Mouse (Mus musculus) CD4-positive, CD25-positive, alpha-beta regulatory T cell, adult 9 weeks (primary cell): ENCODE data around the gene Olfr1052. TPM values are rescaled to one million over a fixed set of nuclear protein-coding genes. Genes with fewer than 3 reads are reported as not detected.

Experiments used
- polyA plus RNA-seq: library from polyadenylated mRNA; unstranded; fragments of 100-300 nt; shearing (Covaris generic); gene quantifications from one replicate; pipeline ENCODE4 v1.2.1, GENCODE M21; 2017

Gene Olfr1052
- not detected for polyA plus RNA-seq

GRCm38 (mm10) chr2:86292155-86292554 lies at the start of gene Olfr1052:
Olfr1052 (plus strand) TSS chr2:86292455.

DNA sequence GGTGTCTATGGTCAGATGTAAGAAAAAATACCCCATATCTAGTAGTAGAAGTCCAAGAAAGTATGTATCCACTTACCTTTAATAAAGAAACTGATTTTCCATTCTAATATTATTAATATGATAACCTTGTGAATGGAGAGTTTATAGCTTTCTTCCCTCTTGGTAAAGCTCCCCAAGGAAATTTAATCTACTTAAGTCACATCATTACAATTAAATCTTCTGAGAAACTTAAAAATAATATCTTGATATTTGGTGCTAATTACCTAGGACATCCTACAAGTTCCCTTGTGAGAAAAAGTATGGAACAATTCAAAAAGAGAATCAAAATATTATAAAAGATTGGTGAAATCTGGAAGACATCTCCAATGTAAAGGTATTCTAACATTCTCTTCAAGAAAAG lies 34.0 kb upstream of the Olfr1052 start, which contains the start of gene Olfr1049:
Gene Olfr1049, minus strand, starts transcription at position 101 of the 400 bp plus-strand sequence.

GRCm38 (mm10) chr2:86278988-86279387 lies 13.3 kb upstream of the Olfr1052 start, which contains the start of gene Olfr1051:
Olfr1051 (minus strand) TSS chr2:86279088.

GRCm38 (mm10) chr2:86315184-86315583 lies 22.9 kb downstream of the Olfr1052 start, which contains the start of gene Olfr1053:
Olfr1053 (minus strand) TSS chr2:86315284.

GRCm38 (mm10) chr2:86335333-86335732 lies 43.1 kb downstream of the Olfr1052 start, which contains the start of gene Olfr1054:
Olfr1054 (minus strand) TSS chr2:86335433.

Other genes with a start within 250 kb of the Olfr1052 start
- gene Olfr1034, start 246.6 kb upstream of the Olfr1052 start, polyA plus RNA-seq: not detected
- gene Olfr1036, start 218.5 kb upstream of the Olfr1052 start, polyA plus RNA-seq: not detected
- gene Olfr1037, start 205.1 kb upstream of the Olfr1052 start, polyA plus RNA-seq: not detected
- not detected for gene Olfr1039, start 156.5 kb upstream of the Olfr1052 start, polyA plus RNA-seq
- not detected for gene Olfr1040, start 145.7 kb upstream of the Olfr1052 start, polyA plus RNA-seq
- gene Olfr1042, start 130.6 kb upstream of the Olfr1052 start, polyA plus RNA-seq: not detected
- not detected for gene Olfr1043, start 124.9 kb upstream of the Olfr1052 start, polyA plus RNA-seq
- not detected for gene Olfr1044, start 114.6 kb upstream of the Olfr1052 start, polyA plus RNA-seq
- gene Olfr52, start 106.8 kb upstream of the Olfr1052 start, polyA plus RNA-seq: not detected
- gene Olfr1045, start 89.4 kb upstream of the Olfr1052 start, polyA plus RNA-seq: not detected
- not detected for gene Olfr1046, start 73.1 kb upstream of the Olfr1052 start, polyA plus RNA-seq
- not detected for gene Olfr1047, start 61.1 kb upstream of the Olfr1052 start, polyA plus RNA-seq
- gene Olfr1048, start 52.2 kb upstream of the Olfr1052 start, polyA plus RNA-seq: not detected
- not detected for gene Olfr1049, start 34.1 kb upstream of the Olfr1052 start, polyA plus RNA-seq
- not detected for gene Olfr1051, start 13.4 kb upstream of the Olfr1052 start, polyA plus RNA-seq
- gene Olfr1053, start 22.8 kb downstream of the Olfr1052 start, polyA plus RNA-seq: not detected
- not detected for gene Olfr1054, start 43.0 kb downstream of the Olfr1052 start, polyA plus RNA-seq
- gene Olfr1055, start 57.8 kb downstream of the Olfr1052 start, polyA plus RNA-seq: not detected
- not detected for gene Olfr1056, start 70.0 kb downstream of the Olfr1052 start, polyA plus RNA-seq
- not detected for gene Olfr1057, start 85.9 kb downstream of the Olfr1052 start, polyA plus RNA-seq
- not detected for gene Olfr1058, start 96.1 kb downstream of the Olfr1052 start, polyA plus RNA-seq
- not detected for gene Olfr1061, start 121.6 kb downstream of the Olfr1052 start, polyA plus RNA-seq
- gene Olfr1062, start 134.3 kb downstream of the Olfr1052 start, polyA plus RNA-seq: not detected
- gene Olfr1065, start 158.1 kb downstream of the Olfr1052 start, polyA plus RNA-seq: not detected
- gene Olfr1066, start 163.8 kb downstream of the Olfr1052 start, polyA plus RNA-seq: not detected
- gene Olfr228, start 194.9 kb downstream of the Olfr1052 start, polyA plus RNA-seq: not detected
- gene Olfr1076, start 216.0 kb downstream of the Olfr1052 start, polyA plus RNA-seq: not detected